Mouse (Mus musculus) layer of hippocampus, postnatal 10 days (tissue): ENCODE data around the gene Cd34. TPM values are rescaled to one million over a fixed set of nuclear protein-coding genes. Genes with fewer than 3 reads are reported as not detected.

Experiments used
- DNase-seq, 2 experiments: peaks; one replicate each; pipeline ENCODE4 v3.0.0; 2021; ENCODE audit warnings: low spot score in 2 of 2
- total RNA-seq, 2 experiments: library from RNA; stranded (reverse); gene quantifications; 2 replicates each; pipeline ENCODE4 v1.2.3; 2021

Cd34 gene
- total RNA-seq, 2 experiments from 2014 or later: 26.5 to 28.1 TPM

DNA sequence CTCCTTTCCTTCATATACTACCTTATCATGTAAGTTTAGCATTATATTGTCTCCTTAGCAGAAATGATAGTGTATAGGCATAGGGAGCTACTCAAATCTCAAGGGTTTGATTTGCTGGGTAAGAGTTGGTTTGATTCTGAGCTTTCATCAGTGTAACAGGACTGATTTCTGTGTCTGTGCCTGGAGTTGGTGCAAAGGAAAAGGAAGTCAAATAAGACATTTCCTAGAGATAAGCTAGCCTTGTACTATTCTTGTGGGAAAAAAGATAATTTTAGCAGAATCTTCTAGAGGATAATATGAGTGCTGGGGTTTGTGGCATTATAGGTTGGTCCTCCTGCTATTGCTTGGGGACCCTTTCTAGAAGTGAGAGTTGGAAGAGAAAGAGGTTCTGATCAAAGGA is 67.6 kb downstream of the Cd34 start:
- no peak for DNase-seq

Other genes with a start within 250 kb of the Cd34 start
- gene Cd46, start 153.4 kb downstream of the Cd34 start, total RNA-seq: 1 to 10 TPM; 4.2 to 5.7 TPM
- gene Cr1l, start 192.8 kb downstream of the Cd34 start, total RNA-seq: 10 to 100 TPM; 35.9 to 39.0 TPM
- gene Cr2, start 237.9 kb downstream of the Cd34 start, total RNA-seq: 1 to 10 TPM; 2.1 to 2.7 TPM